Mouse (Mus musculus): ENCODE results near the gene Sav1.

- TF ChIP-seq MAX (IDR thresholded peaks at IDR 0.05; ENCODE audit: low read depth) (no peak), POLR2A (IDR thresholded peaks at IDR 0.05; ENCODE audit: insufficient read length, low read depth) (no peak), USF1 (IDR thresholded peaks at IDR 0.05; ENCODE audit: low read depth) (no peak), E2F4 (IDR thresholded peaks at IDR 0.05; ENCODE audit: insufficient read depth) (no peak), TCF12 (IDR thresholded peaks at IDR 0.05; ENCODE audit: insufficient read depth, poor library complexity, severe bottlenecking) (no peak), MYOD1 (IDR thresholded peaks at IDR 0.05; ENCODE audit: control insufficient read depth in 1 of 3, insufficient read length in 2 of 3, low read depth in 2 of 3) (no peak), SRF (IDR thresholded peaks at IDR 0.05; ENCODE audit: control insufficient read depth, insufficient read length, low read depth) (no peak), REST (IDR thresholded peaks at IDR 0.05; ENCODE audit: insufficient read depth, insufficient read length) (no peak), CEBPB (IDR thresholded peaks at IDR 0.05; ENCODE audit: insufficient read depth, poor library complexity, severe bottlenecking) (no peak), MYOG (IDR thresholded peaks at IDR 0.05; ENCODE audit: control insufficient read depth in 1 of 3, insufficient read depth in 1 of 3, insufficient read length in 2 of 3, low read depth in 2 of 3) (no peak)
Measured at GRCm38 (mm10) chr12:69937731-69938130, 49.1 kb downstream of the Sav1 start.

Measured in myocyte (in vitro differentiated cells).